ENCODE assay signal across 8 mouse cellular contexts in the genomic region with DNA sequence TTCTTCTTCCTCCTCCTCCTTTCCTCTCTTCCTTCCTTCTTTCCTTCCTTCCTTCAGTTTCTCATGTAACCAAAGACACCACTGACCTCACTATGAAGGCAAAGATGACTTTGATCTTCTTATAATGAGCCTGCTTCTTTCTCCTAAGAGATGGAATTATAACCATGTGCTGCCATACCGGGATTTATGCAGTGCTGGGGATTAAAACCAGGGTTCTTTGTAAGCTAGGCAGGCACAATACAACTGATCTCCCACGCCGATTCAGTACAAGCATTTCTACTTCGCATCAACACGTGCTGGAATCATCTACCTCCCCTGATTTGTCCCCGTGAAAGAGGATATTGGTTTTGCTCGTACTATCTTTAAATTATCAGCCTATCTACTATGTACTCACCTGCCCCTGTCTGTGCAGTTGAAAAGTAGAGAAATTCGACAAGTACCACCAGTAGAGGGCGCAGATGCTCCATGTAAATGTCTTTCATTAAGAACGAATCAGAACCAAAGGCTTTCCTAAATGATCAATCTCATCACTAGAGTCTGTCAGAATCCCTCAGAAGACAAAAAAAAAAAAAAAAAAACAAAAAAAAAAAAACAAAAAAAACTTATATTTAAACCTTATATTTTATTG.
DNase-seq lines count a peak whose midpoint lies in the region; ATAC-seq and TF ChIP-seq lines count a peak whose summit lies in the region.

No protein-coding gene starts in this region.

- H3K9me3 ChIP-seq in liver, embryonic 14.5 days (ENCODE audit: control insufficient read depth, low read length): no peaks in the 10 kb centered on the region

- peak; percentile 44; the same call in 1 of the 2 replicates for TF ChIP-seq CTCF in liver, embryonic 14.5 days (IDR thresholded peaks at IDR 0.05; ENCODE audit: low read depth)

- no peaks in the 10 kb centered on the region for H3K36me3 ChIP-seq in liver, embryonic 14.5 days (replicated peaks; ENCODE audit: control insufficient read depth, insufficient read depth, low read depth)

- no peaks in the 10 kb centered on the region for H3K4me1 ChIP-seq in liver, embryonic 14.5 days (replicated peaks; ENCODE audit: control insufficient read depth in 2 of 2, insufficient read depth in 2 of 2, low read length in 1 of 2)

- H3K4me3 ChIP-seq in liver, embryonic 14.5 days (ENCODE audit: insufficient read depth in 1 of 2, low read depth in 2 of 2, low read length in 2 of 2): no peak overlapping the region

- peak; percentile 58 to 62 for DNase-seq in B cell, adult 2 months
- peak; percentile 84 for DNase-seq in NIH3T3 (ENCODE audit: low read depth)
- DNase-seq in cerebellum, adult 9-11 months: peak; percentile 26
- peak; percentile 59 to 67 for DNase-seq in frontal cortex, postnatal 25 days (ENCODE audit: low spot score in 2 of 2)
- peak; percentile 59 to 83 for DNase-seq in kidney, postnatal 25 days
- peak; percentile 3 to 10 (median 9) for DNase-seq in liver, embryonic 14.5 days (ENCODE audit: low read depth in 3 of 3, low spot score in 3 of 3)
- DNase-seq in ovary, postnatal 14 days (ENCODE audit: low spot score): peak; percentile 41
- peak; percentile 9 for DNase-seq in yolk sac, embryonic 10.5 days (ENCODE audit: low spot score)

- WGBS in liver, embryonic 14.5 days (ENCODE audit: insufficient replicate concordance): 13% methylated on average over 10 of the region's 10 CpGs

- ATAC-seq in liver, embryonic 14.5 days (ENCODE audit: insufficient read depth): no peak

- TF ChIP-seq EP300 in liver, embryonic 14.5 days (IDR thresholded peaks at IDR 0.05; ENCODE audit: low read depth): no peak

- H3K27ac ChIP-seq in liver, embryonic 14.5 days: no peak overlapping the region

- H3K27me3 ChIP-seq in liver, embryonic 14.5 days (ENCODE audit: control insufficient read depth, insufficient read depth, low read length): no peaks in the 10 kb centered on the region

- no peak overlapping the region for H3K9ac ChIP-seq in liver, embryonic 14.5 days (replicated peaks)

- H3K4me2 ChIP-seq in liver, embryonic 14.5 days (ENCODE audit: low read depth): no peak overlapping the region

Comparison
In these comparisons a context has a peak if more than half of its experiments do, and no peak if none do; other contexts are left out.
1. DNase-seq: peak in every context shown above with its lines; median percentile 84 in NIH3T3; 71 in kidney, postnatal 25 days; 63 in frontal cortex, postnatal 25 days; 60 in B cell, adult 2 months; 41 in ovary, postnatal 14 days; 26 in cerebellum, adult 9-11 months; 9 in liver, embryonic 14.5 days; 9 in yolk sac, embryonic 10.5 days.